Mouse (Mus musculus): ENCODE results near the gene Gipc2.

Gipc2 gene

DNA sequence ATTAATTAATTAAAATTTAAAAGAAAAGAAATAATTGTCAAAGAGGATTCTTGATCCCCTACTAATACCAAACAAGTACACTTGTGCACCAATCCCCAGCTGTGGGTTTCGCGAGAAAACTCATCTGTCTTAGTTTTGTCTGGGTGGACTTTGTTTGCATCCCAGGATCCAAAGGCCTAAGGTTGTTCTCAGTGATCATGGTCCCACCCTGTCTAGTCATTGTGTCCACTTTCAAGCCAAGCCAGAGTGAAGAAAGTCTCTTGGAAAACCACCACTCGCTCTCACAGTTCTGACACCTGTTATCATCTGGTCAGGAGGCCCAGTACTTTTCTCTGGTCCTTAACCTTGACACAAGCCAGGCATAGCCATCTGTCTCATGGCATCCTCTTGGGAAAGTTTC lies 48.1 kb downstream of the Gipc2 start:
- DNase-seq (ENCODE audit: low spot score in 2 of 2), result no peak

DNA sequence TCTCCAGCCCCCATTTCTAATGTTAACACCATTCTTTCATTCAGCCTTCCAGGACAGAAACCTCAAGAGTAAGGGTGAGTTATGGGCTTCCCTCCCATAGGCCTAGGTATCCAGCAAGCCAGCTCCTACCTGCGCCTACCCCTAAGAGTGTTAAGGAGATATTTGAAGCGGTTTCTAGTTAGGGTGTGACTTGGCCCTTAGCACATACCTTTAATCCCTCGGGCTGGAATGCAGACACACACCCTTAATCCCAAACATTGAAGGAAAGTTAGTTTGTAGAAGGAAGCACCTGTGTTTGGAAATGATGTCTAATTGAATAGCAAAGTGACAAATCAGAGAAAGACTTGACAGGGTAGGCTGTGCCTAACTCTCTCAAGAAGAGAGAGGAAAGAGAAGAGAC lies 49.9 kb downstream of the Gipc2 start:
- DNase-seq (ENCODE audit: low spot score in 2 of 2), result no peak

DNA sequence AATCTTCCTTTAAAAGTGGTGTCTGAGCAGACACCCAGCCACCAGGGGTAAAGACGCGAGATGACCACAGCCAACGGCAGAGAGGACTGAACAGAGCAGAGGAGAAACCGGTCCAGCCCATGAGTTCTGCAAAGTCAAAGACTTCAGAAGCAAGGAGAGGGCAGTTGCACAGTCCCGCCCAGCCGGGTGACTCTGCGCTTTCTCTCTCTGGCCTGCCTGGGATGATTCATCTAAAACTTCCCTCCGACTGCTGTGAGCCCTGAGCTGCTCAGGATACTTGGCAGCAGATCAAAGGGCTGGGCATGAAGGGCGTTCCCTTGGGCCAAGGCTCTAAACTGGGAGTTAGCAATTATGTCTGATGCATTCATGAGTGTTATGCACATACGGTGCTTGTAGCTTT lies 51.2 kb downstream of the Gipc2 start:
- peak; percentile 86 to 88 for DNase-seq (ENCODE audit: low spot score in 2 of 2)

DNA sequence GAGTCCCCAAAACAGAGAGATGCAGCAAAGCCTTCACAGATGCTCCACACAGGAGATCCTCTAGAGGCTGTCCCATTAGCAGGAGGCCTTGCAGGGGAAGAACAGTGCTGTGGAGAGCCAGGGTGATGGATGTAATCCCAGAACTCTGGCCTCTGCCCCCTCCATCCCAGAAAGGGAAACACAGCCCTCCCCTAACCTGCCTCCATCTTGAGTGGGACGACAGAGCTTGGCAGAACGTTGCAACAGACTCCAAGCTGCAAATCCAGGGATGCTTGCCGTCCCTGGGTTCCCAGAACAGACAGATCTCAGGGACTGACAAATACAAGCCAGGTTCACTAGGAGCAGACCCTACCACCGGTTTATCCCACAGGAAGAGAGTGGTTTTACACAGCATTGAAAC lies 51.8 kb downstream of the Gipc2 start:
- DNase-seq (ENCODE audit: low spot score in 2 of 2), result no peak

DNA sequence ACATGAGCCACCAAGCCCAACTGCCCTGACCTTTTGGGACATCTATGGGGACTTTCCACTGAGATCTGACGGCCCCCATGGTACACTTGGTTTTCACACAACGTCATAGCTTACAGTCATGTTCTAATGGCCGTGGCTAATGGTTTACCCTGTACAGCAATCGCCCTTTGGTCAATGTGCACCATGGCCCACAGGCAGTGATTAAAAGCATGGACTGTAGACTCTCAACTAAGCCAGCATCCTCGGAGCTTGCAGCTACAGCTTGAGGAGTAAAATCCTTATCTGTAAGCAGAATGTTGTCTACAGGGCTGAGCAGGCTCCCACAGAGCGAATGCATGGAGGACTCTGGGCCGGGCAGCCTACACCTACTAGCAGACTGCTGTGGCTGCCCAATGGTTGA lies 52.5 kb downstream of the Gipc2 start:
- DNase-seq (ENCODE audit: low spot score in 2 of 2), result no peak

DNA sequence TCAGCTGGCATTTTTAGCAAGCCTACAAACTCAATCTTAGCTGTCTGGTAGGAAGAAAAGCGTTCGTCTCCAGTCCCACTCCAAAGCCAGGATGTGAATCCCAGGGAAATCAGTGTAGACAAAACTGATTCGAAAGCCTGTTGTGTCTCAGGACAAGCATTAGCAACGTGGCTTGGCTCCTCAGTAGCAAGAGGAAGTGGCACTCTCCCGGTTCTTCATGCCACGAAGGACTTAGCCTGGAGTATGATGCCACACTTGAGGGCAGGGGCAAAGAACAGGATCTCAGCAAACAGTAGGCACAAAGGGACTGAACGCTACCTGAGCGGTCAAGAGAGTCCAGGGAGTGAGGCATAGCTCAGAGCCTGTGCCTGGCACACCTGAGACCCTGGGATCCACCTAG lies 53.4 kb downstream of the Gipc2 start:
- no peak for DNase-seq (ENCODE audit: low spot score in 2 of 2)

DNA sequence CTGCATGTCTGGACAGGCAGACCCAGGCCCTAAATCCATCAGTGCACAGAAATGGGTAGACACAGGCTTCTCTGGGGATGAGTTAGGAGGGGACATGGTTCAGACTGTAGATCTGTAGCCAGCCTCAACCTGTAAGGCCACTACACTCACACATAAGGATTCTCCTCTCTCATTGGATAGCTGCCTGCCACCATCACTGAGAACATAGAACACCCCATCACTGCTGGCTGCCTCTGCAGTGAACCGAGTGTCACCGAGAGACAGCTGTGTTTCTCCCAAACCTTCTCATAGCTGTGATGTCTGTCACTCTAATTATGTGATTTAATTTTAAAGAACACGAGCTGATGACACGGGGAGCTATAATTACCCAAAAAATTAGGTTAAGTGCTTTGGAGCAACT lies 54.5 kb downstream of the Gipc2 start:
- no peak for DNase-seq (ENCODE audit: low spot score in 2 of 2)

DNA sequence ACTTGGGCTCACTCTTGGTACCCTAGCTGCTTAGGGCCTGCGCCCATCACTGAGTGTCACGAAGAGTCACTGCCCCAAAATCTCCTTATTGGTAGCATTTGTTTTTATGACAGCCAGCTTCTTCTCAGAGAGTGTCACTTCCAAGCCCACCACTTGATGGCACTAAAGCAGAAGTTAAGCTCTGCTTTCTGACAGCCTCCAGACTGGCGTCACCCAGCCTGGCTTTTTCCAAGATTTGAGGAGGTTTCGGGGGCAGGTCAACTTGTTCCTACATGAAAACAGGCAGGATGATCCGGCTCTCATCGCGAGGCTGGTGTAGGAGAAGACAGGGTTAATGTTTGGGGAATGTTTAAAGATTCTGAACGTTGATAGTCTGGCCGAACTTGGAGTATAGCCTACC lies 54.9 kb downstream of the Gipc2 start:
- peak; percentile 74 to 80 for DNase-seq (ENCODE audit: low spot score in 2 of 2)

DNA sequence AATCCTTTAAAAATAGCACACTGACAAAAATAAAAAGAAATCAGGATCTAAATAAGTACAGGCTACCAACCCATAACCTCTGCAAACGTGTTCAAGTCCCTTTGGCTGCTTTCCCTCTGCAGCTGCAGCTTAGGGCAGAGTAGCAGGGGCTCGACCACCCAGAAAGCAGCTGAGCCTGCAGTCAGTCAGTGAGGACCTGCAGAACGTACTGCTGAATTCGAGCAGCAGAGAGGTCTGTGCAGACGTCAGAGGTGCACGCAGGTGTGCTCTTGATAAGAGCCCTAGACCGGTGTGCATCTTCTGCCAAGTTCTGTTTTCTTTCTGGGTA lies 56.8 kb downstream of the Gipc2 start:
- no peak for DNase-seq (ENCODE audit: low spot score in 2 of 2)

DNA sequence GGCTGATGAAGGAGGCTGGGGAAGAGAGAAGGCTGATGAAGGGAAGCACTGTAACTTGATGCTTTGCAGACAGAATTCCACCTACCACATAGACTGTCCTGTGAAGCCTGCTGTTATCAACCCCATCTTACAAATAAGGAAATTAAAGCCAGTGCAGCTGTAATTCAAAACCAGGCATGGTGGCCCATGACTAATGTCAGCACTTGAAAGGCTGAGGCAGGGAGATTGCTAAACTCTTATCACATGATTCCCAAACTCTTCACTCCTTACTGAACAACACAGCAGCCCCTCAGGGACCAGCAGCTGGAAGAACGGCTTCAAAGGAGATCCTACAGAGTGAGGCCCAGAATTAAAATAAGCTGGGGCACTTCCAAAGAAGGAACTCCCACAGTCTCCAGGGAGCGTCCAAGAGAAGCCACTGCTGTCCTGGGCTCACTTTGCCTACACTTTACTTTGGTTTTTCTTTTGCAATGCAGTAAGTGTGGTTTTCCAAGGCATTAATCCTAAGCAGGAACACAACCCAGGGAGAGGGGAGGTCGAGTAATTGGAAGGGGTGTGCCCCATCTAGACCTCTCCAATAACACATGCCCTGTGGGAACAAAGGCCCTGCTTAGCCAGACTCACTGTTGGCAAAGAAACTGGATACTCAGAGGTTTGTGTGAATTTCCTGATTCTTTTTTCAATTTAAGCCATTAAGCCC lies 57.3 kb downstream of the Gipc2 start:
- no peak for DNase-seq (ENCODE audit: low spot score in 2 of 2)

DNA sequence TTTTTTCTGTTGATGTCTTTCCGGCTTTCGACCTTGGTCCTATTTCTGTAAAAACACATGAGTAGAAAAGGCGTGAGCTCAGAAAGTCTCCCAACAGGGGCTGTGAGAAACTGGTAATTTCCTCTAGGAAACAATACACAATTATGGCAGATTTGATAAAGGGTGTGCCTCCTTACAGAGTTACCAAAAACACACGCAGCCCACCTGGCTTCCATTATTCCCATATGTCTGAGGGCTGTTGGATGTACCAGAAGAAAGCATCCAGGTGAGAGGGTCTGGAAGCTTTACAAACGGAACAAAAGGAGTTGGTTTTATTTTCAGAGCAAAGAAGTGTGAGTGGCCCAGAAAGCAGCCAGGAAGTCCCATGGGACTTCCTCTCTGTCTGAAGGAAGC lies 58.0 kb downstream of the Gipc2 start:
- no peak for DNase-seq (ENCODE audit: low spot score in 2 of 2)

DNA sequence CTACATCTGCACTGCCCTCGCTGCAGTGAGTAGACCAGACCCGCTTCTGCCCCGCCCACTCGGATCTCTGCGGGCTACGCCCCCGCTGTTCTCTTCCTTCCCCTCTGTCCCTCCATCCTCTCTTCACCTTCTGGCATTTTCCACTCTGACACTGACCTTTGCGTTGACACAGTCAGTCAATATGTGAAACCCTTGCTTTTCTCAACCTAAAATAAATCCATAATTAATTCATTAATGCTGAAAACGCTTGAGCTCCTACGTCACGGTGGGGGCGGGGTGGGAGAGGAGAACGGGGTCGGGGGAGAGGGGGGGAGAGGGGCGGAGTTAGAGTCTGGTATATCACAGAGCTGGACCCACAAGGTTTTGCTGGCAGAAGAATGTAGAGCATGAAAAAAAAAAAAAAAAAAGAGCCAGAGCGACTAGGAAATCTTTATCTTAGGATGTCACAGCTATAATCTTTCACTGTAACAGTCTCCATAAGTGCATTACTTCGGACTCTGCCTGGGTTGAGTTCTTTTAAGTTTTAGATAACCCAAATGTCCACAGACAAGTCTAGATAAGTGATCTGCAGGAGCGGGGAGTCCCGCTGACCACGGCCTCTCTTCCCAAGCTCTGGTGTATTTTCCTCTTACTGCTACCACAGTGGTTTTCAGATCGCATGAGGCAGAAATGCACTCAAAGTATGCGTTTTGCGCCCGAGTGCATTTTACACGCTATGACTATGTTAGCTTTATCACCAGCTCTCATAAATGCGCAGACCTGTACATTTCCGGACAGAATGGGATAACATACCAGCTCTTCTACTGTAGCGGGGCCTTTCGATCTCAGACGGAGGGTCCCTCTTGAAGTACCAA lies 58.7 kb downstream of the Gipc2 start:
- no peak for DNase-seq (ENCODE audit: low spot score in 2 of 2)

DNA sequence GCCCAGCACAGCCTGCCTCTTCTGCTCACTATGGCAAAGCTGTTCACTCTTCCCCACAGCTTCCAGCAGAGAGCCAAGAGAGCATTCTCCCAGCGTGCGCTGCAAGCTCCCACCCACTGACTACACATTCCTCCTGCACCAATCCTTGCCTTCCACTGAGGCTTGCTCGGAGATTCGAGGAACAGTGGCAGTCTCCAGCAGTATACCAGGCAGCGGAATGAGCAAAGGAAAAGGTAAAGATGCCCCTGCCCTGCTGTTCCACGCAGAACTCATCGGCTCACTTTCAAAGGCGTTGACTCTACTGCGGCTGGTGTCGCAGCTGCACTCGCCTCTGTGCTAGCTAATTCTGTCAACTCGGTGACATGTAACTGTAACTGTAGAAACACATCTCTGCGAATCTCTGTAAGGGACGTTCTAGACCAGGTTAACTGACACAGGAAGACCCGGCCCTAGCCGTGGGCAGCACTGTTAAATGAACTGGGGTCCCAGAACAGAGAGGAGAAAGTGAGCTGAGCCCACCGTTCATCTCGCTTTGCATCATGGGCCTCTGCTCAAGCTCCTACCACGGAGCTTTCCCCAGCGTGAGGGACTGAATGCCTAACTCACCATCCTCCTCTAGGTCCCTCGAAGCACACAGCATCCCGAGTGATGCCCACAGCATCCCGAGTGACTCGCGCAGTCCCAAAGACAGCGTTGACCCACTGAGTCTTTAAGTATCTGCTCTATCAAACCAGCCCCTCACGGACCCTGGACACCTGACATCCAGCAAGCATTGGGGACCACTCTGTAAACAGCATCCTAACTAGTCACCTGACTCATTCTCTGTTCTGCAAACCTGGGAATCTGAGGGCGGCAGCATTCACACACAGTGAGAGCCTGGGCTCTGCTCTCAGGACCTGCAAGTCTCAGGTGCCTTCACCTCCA lies 59.5 kb downstream of the Gipc2 start:
- no peak for DNase-seq (ENCODE audit: low spot score in 2 of 2)

DNA sequence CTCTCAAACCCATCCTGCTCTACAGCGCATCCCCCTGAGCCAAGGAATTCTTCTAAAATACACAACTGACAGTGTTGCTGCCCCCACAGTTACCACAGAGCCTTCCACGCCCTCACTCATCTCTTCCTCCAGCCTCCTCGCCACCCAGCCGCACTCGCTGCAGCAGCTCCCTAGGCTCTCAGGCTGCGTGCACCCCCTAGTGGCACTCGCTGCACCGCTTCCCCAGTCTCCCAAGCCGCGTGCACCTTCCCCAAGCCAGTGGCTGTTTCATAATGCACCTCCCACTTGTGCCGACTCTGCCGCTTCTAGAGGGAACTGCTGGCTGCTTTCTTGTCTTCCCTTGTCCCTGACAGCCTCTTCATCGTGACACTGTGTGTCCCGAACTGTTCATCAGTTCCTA lies 60.7 kb downstream of the Gipc2 start:
- peak in 1 of 2 experiments; percentile 47 for DNase-seq (ENCODE audit: low spot score in 2 of 2)

DNA sequence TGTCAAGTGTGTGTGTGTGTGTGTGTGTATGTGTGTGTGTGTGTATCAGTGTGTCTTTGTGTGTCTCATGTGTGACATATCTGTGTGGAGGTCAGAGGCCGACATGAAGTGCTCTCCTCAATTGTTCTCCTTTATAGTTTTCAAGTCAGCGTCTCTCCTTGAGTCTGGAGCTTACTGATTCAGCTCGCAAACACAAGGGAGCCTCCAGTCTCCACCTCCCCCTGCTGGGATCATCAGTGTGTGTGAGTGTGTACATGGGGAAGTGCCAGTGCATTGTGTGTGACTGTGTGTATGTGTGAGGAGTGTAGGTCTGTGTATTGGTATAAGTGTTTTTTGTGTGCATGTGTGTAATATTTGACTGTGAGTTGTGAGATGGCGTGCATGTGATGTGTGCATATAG lies 62.6 kb downstream of the Gipc2 start:
- no peak for DNase-seq (ENCODE audit: low spot score in 2 of 2)

DNA sequence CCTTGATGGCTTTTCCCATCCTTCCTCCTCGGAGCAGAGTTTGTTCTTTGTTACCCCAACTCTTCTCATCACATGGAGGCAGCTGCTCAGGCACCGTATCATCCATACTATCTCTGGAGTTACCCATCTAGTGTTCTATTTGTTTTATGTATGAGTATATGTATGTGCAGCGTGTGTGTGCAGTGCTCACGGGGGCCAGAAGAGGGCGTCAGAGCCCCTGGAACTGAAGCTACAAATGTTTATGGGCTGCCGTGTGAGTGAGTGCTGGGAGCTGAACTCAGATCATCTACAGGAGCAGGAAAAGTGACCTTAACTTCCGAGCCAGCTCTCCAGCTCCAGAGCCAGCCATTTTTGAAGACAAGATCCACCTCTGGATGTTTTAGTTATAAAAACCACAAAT lies 64.6 kb downstream of the Gipc2 start:
- DNase-seq (ENCODE audit: low spot score in 2 of 2), result no peak

DNA sequence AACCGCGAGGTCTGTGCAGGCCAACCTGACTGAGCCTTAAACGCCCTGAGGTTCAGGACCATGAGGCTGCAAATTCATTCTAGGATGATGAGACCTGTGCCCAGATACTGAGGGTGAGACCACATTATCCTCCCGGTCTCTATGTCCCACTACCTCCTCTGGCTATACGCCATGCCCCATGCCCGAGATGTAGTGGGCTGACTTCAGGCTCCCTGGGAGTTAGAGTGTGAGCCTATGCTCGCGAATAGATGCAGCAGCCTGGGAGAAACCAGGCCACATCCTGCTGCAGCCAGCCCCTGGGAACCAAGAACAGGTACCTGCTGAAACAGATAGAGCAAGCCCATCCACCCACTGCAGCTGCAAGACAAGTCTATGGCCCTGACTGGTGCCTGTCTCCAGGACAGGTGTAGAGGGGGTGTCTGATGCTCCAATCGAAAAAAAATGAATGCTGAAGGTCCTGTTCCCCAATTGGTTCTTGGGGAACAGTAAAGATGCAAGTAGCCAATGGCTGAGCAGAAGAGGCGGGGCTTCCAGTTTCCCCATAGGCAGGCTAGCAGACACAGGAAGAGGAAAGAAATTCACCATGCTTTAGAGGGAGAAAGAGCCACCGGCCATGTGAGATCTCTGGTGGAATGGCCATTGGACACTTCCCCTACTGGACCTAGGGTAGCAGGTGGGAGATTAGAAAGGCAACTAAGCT lies 65.8 kb downstream of the Gipc2 start:
- no peak for DNase-seq (ENCODE audit: low spot score in 2 of 2)

DNA sequence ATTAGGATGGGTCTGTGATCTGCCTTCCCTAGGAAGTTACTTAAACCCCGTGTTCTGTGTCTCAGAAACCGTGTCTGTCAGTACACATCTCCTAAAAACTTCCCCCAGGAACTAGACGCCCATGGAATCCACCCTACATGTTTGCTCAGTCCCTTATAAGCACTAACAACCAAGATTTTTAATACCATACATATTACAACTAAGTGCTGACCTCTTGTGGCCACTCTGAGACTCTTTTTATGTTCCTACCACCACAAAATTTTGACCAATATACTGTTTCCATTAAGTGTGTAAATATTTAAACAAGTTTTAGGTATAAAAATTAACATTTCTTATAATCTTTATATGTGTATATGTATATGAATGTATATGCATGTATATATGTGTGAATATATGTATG lies 71.0 kb downstream of the Gipc2 start:
- no peak for DNase-seq (ENCODE audit: low spot score in 2 of 2)

DNA sequence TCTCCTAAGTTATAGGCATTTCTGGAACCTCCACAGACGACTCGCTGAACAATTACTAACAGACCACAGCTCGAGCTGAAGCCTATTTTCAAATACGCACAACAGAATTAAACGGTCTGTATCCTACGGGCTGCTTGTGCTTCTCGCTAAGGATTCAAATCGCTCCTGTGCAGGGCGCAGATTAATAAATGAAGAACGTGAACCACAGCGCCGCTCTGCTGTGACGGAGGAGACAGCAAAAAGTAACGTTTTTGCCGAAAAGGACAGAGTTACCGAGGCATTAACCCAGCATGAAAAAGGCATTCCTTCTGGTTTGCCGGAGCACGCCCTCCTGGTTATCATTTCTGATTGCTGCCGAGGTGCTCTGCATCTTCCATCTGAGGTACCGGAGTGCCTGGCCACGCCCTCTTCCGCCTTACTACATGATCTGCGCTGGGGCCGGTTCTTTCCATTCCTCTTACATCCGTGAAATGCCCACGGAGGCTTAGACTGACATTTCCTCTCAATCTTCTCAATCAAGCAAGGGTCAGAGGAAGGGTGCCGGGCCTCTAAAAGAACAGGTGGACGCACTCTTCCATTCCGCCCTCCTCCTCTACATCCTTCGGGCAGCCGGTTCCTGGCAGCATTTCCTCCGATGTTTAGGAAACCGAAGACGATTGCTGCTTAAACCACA lies 73.5 kb downstream of the Gipc2 start:
- no peak for DNase-seq (ENCODE audit: low spot score in 2 of 2)

DNA sequence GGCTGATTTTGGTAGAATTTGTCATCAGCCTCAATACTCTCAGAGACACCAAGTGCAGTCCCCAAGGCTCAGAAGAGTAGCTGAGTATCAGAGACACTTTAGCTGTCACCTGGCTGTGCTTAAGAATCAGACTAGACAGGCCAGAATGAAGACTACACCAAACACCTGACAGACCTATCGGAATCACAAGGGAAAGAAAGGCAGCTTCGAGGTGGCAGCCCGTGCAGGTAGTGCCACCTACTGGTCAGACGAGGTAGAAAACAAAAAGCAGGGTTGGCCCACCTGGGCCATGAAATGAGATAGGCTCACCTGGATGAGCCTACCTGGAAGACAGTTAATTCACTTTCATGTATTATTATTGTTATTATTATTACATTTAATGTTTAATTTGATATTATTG lies 76.9 kb downstream of the Gipc2 start:
- DNase-seq (ENCODE audit: low spot score in 2 of 2), result peak; percentile 35 to 42

DNA sequence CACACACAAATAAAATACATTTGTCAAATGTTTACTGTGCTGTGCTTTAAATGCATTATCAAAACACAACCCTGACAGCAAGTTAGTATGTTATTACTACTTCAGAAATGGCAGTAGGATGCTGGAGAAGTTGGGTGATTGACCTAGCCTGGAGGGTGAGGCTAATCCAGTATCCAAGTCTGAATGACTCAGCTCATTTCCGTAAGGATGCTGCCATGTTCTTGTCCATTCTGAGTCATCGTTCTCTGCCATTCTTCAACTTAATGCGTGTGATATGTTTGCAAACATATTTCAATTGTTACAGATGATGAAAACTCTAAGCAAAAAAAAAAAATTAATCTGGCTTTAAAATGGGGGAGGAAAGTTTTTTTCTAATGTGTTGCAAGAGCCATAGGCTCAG lies 84.6 kb downstream of the Gipc2 start:
- DNase-seq (ENCODE audit: low spot score in 2 of 2), result no peak
